Mouse (Mus musculus) heart, embryonic 11.5 days (tissue): ENCODE data around the gene Cacng2. TPM values are rescaled to one million over a fixed set of nuclear protein-coding genes. Genes with fewer than 3 reads are reported as not detected.

Source experiments
- ATAC-seq: fragments of 200-750 bp; cut with Nextera tagmentation; replicated peaks from 2 replicates; pipeline ENCODE4 v1.8.0; 2017; ENCODE audit warnings: moderate library complexity; ENCODE audit not compliant: insufficient number of reproducible peaks, low FRiP score, low TSS enrichment
- H3K27ac ChIP-seq: fragments of 300-500 bp; sonication (generic); 2 replicates; pipeline ENCODE4 v1.5.1; 2014; ENCODE audit warnings: mild to moderate bottlenecking, low read depth, low read length
- H3K27me3 ChIP-seq: fragments of 300-500 bp; sonication (generic); 2 replicates; pipeline ENCODE4 v1.6.1; 2014; ENCODE audit warnings: mild to moderate bottlenecking, low read length, mixed read lengths; ENCODE audit not compliant: control insufficient read depth, insufficient read depth
- H3K36me3 ChIP-seq: fragments of 300-500 bp; sonication (generic); 2 replicates; pipeline ENCODE4 v1.6.1; 2014; ENCODE audit warnings: mild to moderate bottlenecking, low read length, moderate library complexity, mixed read lengths; ENCODE audit not compliant: control insufficient read depth, insufficient read depth
- H3K4me1 ChIP-seq: fragments of 300-500 bp; sonication (generic); 2 replicates; pipeline ENCODE4 v1.6.1; 2014; ENCODE audit warnings: low read length; ENCODE audit not compliant: control insufficient read depth, insufficient read depth
- H3K4me2 ChIP-seq: fragments of 300-500 bp; sonication (generic); 2 replicates; pipeline ENCODE4 v1.6.1; 2014; ENCODE audit warnings: mild to moderate bottlenecking, moderate library complexity
- H3K4me3 ChIP-seq: fragments of 300-500 bp; sonication (generic); 2 replicates; pipeline ENCODE4 v1.5.1; 2014; ENCODE audit warnings: low read depth, low read length
- H3K9ac ChIP-seq: fragments of 300-500 bp; sonication (generic); 2 replicates; pipeline ENCODE4 v1.6.1; 2014; ENCODE audit warnings: mild to moderate bottlenecking, low read depth, low read length, moderate library complexity
- H3K9me3 ChIP-seq: fragments of 300-500 bp; sonication (generic); replicated peaks from 2 replicates; pipeline ENCODE4 v1.6.1; 2016; ENCODE audit warnings: low read length; ENCODE audit not compliant: control insufficient read depth
- WGBS: fragments of 180-500 bp; shearing (Covaris S2); extraction: QIAGEN DNeasy Blood & Tissue Kit; methylation state at CpG from one replicate; pipeline ENCODE4 v1.1.7; 2014; ENCODE audit not compliant: insufficient replicate concordance; 5-methylcytosine and 5-hydroxymethylcytosine counted together
- polyA plus RNA-seq: library from polyadenylated mRNA; unstranded; fragments of >200 nt; fragmentation: Nextera tagmentation; extraction: Ambion mirVana; gene quantifications from 2 replicates; pipeline ENCODE4 v1.2.1, GENCODE M21; 2014

The Cacng2 gene
- polyA plus RNA-seq, 1 experiment from 2014 or later = 0.06 TPM

DNA sequence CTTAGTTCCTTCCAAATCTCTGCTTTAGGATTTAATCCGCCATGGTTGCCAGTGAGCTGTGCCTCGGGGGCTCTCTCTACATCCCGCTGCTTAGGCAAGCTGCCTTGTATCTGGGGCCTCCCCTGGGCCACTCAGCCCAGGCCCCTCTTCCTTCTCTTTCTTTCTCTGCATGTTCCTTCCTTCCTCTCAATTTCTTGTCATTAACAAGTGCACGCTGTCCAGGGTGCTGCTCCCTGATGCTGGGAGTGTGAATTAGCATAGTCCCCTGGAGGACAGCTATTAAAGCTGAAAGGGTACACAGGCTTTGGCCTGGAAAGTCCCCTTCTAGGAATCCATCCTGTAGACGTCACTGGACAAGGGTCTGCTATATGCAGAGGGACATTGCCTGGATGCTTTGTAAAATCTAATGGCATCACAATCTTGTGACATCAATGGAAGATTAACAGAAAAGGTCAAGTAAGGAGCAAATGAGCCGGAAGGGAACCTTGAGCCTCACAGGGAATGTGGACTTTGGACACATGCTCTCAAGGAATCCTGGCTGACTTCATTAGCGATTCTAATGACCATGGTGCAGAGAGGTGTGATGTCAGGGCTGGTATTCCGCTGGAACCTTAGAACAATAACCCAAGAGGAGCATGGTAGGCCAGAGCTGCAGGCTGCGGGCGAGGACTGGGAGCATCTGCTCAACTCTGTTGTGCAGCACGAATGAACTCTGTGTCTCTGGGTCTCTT is 33.4 kb upstream of the Cacng2 start:
- Histone ChIP-seq H3K9me3 (no peaks in the 10 kb centered on the region), H3K9ac (no peak overlapping the region), H3K36me3 (no peaks in the 10 kb centered on the region), H3K27me3 (no peaks in the 10 kb centered on the region; the same call in 1 of the 2 replicates), H3K4me1 (no peaks in the 10 kb centered on the region), H3K4me3 (no peak overlapping the region), H3K4me2 (no peak overlapping the region), H3K27ac (no peak overlapping the region)
- no peak for ATAC-seq
- 61% methylated on average over 11 of the region's 11 CpGs for WGBS

DNA sequence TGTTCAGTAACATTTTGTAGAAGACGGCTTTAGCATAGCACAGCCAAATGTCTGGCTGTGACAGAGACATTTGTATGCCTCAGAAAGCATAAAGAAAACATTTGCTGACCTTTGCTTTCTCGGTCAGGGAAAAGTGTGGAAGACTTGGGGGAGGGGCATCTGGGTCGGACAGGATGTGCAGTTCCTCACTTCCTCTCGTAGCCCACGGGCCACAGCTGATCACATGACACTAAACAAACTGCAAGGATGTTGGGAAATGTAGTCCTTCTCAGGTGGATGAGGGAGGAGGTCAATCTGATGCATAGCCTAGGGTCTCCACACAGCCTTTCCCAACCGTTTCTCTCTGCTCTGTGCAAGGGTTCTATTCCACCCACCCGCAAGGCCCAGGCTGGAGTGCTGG is 28.7 kb upstream of the Cacng2 start:
- H3K9ac ChIP-seq = no peak overlapping the region
- H3K27me3 ChIP-seq = no peaks in the 10 kb centered on the region
- no peak overlapping the region for H3K4me2 ChIP-seq
- H3K4me1 ChIP-seq = no peaks in the 10 kb centered on the region
- no peaks in the 10 kb centered on the region for H3K9me3 ChIP-seq
- 60% methylated on average over 7 of the region's 7 CpGs for WGBS
- no peaks in the 10 kb centered on the region for H3K36me3 ChIP-seq
- H3K27ac ChIP-seq = no peak overlapping the region
- ATAC-seq = no peak
- H3K4me3 ChIP-seq = no peak overlapping the region

DNA sequence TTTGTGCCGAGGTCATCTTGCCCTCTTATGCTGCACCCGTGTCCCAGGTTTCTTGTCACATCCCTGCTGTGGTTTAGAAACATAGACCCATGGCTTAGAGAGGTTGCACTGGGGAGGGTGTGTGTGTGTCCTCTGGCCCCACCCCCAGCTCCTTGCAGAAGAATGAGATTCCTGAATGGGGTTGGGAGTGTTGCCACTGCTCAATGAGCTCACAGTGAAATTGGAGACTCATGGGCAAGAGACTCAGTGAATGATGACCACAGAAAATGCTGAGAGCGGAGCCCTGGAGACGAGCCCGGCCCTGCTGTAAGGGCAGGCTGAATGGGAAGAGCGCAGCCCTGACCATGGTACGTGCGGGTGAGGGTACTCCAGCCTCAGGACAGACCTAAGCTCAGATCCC is 20.4 kb upstream of the Cacng2 start:
- H3K9me3 ChIP-seq = no peaks in the 10 kb centered on the region
- WGBS = 66% methylated on average over 8 of the region's 8 CpGs

DNA sequence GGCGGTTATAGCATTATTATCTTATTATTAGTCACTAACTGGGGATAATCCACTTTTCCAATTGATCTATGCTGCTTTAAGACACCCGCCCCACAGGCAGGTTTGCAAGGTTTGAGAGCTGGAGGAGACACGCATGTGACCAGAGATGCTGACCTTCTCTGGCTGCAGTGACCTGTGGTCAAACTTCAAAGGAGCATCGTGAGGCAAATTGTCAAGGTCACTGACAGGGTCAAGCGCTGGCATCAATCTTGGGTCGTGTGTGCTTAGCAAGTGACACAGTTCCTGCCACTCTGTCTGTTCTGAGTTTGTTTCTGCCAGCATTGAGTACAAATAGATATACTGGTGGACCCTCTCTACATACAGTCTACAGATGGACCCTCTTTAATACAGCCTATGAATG is 14.8 kb upstream of the Cacng2 start:
- no peak for ATAC-seq
- 51% methylated on average over 6 of the region's 6 CpGs for WGBS
- no peaks in the 10 kb centered on the region for H3K36me3 ChIP-seq
- H3K27ac ChIP-seq = no peak overlapping the region
- no peak overlapping the region for H3K9ac ChIP-seq
- H3K4me2 ChIP-seq = no peak overlapping the region
- H3K9me3 ChIP-seq = no peaks in the 10 kb centered on the region
- H3K4me1 ChIP-seq = no peaks in the 10 kb centered on the region
- no peak overlapping the region for H3K4me3 ChIP-seq
- no peaks in the 10 kb centered on the region for H3K27me3 ChIP-seq

More for the DNA sequence above, 20.4 kb upstream of the Cacng2 start:
- no peak overlapping the region for H3K27ac ChIP-seq
- no peak overlapping the region for H3K4me2 ChIP-seq
- ATAC-seq = no peak
- no peak overlapping the region for H3K4me3 ChIP-seq
- H3K27me3 ChIP-seq = no peaks in the 10 kb centered on the region
- H3K9ac ChIP-seq = no peak overlapping the region
- no peaks in the 10 kb centered on the region for H3K4me1 ChIP-seq
- H3K36me3 ChIP-seq = no peaks in the 10 kb centered on the region

DNA sequence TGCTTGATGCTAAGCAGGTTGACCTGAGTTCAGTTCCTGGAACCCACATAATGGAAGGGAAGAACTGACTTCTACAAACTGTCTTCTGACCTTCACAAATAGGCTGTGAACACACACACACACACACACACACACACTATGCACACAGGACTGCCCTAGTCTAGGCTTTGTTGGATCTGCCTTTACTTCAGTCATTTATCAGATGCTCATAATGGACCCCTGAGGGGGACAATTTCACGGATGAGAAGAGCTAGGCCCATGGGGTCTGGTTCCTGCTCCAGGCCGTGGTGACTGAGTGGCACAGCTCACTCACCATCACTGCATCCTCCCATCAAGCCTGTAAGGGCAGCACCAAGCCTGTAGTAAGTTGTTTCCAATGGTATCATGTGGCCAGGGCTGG is 13.6 kb upstream of the Cacng2 start:
- no peak overlapping the region for H3K9ac ChIP-seq
- no peaks in the 10 kb centered on the region for H3K9me3 ChIP-seq
- 49% methylated on average over 2 of the region's 2 CpGs for WGBS
- no peak overlapping the region for H3K27ac ChIP-seq
- no peak for ATAC-seq
- H3K4me2 ChIP-seq = no peak overlapping the region
- H3K4me1 ChIP-seq = no peaks in the 10 kb centered on the region
- no peaks in the 10 kb centered on the region for H3K27me3 ChIP-seq
- no peaks in the 10 kb centered on the region for H3K36me3 ChIP-seq
- no peak overlapping the region for H3K4me3 ChIP-seq

DNA sequence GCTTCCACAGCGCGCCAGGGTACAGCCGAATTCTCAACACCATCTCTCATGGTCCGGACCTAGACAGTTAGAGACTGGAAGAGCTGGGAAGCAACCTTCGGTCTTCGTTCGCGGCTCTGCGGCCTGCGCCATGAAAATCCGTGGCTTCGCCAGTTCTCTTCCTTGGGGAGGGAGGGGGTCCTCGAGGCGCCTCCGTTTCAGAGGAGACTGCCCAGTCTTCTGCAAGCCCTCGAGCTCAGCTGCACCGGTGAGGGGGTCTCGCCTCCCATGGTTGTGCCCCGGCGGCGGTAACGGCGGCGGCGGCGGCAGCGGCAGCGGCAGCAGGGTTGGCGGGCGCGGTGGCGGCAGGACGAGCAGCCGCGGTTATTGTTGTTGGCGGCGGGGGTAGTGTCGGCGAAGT is 580 bp downstream of the Cacng2 start:
- Histone ChIP-seq H3K9me3 (no peaks in the 10 kb centered on the region), H3K27me3 (peaks cover 17% of the 10 kb centered on the region), H3K36me3 (no peaks in the 10 kb centered on the region), H3K27ac (no peak overlapping the region), H3K4me3 (peak overlapping the region; percentile 23), H3K9ac (no peak overlapping the region), H3K4me1 (no peaks in the 10 kb centered on the region; the same call in 1 of the 2 replicates), H3K4me2 (peak overlapping the region; percentile 57)
- ATAC-seq = no peak; the same call in 1 of the 2 replicates
- 10% methylated on average over 37 of the region's 39 CpGs for WGBS

DNA sequence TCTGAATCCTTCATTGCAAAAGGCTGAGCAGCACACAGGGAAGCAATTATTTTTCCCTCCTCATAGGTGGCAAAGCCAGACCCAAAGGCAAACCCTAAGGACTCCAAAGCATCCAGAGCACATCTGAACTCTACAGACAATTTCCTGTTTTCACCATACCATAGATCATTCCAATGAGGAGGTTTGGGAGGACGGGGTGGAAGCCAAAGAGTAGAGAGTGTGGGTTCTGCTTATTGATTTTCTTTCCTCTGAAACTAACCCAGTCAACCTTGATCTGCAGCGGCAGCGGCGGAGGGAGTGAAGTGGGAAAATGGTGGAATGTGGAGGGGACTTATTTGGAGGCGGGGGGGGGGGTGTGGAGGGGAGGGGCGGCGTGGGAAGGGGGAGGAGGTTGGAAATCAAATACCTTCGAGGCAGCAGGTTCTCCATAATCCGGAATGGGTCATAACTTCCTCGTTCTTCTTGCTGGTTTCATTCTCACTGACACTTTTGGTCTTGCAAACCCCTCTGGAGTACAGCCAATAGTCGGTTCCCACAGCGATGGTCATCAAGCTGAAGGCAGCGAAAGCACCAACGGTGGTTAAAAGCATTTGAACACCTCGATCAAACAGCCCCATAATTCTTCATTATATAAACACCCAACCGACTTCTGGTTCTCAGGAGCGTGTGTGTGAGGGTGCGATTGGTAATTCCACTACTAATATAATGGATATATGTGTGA is 1.4 kb downstream of the Cacng2 start:
- H3K27me3 ChIP-seq = peaks cover 17% of the 10 kb centered on the region
- WGBS = 61% methylated on average over 18 of the region's 18 CpGs
- H3K27ac ChIP-seq = no peak overlapping the region
- no peak overlapping the region for H3K4me3 ChIP-seq
- ATAC-seq = no peak
- no peaks in the 10 kb centered on the region for H3K9me3 ChIP-seq
- H3K9ac ChIP-seq = no peak overlapping the region
- no peaks in the 10 kb centered on the region for H3K36me3 ChIP-seq
- H3K4me1 ChIP-seq = no peaks in the 10 kb centered on the region; the same call in 1 of the 2 replicates
- no peak overlapping the region for H3K4me2 ChIP-seq

DNA sequence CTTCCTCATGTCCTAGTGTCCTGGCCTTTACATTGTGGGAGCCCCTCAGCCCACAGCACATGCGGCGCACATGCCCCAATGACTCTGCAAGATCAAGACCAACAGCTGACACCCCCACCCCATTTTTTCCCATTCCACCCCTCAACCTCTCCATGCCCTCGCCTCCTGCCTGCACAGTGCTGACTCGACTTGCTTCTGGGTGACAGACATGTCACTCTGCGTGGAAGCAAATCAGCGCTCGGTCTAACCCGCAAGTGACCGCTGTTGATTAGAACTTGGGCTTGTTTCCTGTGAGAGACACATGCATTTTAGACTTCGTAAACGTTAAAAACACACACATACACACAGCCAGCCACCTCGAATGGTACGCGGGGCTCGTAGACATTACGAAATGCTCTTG is 2.1 kb downstream of the Cacng2 start:
- H3K27ac ChIP-seq = no peak overlapping the region
- no peak for ATAC-seq
- no peak overlapping the region for H3K4me2 ChIP-seq
- no peaks in the 10 kb centered on the region; the same call in 1 of the 2 replicates for H3K4me1 ChIP-seq
- no peaks in the 10 kb centered on the region for H3K36me3 ChIP-seq
- peaks cover 17% of the 10 kb centered on the region for H3K27me3 ChIP-seq
- H3K9me3 ChIP-seq = no peaks in the 10 kb centered on the region
- 84% methylated on average over 16 of the region's 16 CpGs for WGBS
- no peak overlapping the region for H3K9ac ChIP-seq
- H3K4me3 ChIP-seq = no peak overlapping the region
